Mouse (Mus musculus): ENCODE measurements around the gene Phf3.
"Not testable (repeated sequence)": the region's sequence is repeated elsewhere in the genome, so short reads cannot be mapped to it uniquely, and the experiment has no call there.

Phf3 gene

DNA sequence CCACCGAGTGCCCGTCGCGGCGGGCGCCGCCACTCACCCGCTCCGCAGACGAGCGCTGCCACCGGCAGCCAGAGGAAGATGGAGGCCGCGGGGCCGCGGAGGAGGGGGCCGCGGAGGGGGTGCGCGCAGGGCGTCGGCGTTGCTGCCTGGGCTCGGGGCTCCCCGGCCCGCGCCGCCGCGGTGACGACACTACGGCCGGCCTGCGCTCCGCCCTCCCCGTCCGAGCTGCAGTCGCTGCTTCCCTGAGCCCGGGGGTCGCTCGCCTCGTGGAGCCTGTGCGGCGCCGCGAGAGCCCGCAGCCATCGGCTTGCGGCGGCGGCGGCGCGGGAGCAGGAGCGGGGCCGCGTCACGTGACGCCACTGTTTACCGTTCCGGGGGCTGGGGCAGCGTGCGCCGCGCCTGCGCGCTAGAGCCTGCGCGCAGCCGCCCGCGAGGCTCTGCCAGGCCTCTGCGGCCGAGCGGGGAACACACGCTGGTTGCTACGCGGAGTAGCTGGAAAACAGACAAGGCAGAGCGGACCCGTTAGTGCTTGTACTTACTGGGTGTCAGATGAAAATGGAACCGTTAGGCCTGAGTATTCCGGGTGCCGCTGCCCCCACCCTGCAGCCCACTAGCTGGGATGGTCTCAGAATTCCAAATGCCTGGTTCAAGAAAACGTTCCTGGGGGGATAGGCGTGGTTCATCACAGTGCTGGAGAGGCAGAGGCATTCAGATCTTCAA lies at the start of gene Phf3:
Phf3 (minus strand) TSS at position 381 of the 720 bp plus-strand sequence.
- peak; percentile 91 for DNase-seq (ENCODE audit: low spot score)

DNA sequence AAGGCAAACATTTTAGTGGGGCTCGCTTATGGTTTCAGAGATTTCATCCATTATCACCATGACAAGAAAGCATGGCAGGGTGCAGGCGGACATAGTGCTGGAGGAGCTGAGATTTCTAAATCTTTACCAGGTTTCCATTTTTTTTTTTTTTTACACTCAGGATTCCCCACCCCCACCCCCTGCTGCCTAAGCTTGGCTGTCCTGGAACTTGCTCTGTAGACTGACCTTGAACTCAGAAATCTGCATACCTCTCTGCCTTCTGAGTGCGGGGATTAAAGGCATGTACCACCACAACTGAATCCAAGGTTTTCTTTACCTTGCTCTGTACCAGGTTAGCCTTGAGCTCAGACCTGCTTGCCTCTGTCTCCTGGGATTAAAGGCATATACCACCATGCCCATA lies 48.5 kb upstream of the Phf3 start:
- no peak for DNase-seq (ENCODE audit: low spot score)

DNA sequence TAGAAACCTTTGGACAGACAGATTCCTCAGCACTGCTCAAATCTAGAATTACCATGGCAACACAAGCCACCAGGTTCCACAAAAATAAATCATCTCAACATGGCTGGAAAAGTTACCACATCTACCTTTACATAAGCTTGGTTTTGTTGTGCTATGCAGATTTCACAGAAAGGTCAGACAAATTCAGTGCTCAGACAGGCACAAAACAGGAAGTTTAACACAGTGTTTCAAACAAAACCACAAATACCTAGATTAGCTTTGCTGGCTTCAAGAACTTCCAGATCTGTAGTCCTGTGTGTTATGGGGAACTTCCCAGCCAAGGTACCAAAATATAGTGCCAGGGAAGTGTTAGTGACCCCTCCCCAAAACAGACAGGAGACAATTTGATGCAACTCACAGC lies 47.5 kb upstream of the Phf3 start:
- DNase-seq (ENCODE audit: low spot score): no peak

DNA sequence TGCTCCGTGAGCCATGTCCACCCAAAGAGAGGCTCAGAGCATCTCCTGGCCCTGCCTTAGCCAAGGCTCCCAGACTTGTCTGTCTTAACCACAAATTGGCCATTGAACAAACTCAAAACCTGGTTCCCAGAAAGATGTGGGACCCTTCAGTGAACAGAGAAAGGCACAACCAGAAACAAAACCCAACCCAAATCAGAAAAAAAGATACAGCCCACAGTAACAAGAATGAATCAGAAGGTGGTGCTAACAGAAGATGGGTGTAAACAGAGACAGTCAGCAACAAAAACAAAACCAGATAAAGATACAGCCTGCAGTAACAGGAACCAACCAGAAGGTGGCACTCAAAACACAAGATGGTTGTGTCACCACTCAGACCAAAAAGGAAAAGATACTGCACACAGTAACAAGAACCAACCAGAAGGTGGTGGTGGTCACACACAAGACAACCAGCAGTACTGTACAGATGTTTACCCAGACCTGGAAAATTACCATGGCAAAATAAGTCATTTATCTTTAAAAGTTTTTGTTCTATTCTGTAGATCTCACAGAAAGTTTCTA lies 47.0 kb upstream of the Phf3 start:
- no peak for DNase-seq (ENCODE audit: low spot score)

DNA sequence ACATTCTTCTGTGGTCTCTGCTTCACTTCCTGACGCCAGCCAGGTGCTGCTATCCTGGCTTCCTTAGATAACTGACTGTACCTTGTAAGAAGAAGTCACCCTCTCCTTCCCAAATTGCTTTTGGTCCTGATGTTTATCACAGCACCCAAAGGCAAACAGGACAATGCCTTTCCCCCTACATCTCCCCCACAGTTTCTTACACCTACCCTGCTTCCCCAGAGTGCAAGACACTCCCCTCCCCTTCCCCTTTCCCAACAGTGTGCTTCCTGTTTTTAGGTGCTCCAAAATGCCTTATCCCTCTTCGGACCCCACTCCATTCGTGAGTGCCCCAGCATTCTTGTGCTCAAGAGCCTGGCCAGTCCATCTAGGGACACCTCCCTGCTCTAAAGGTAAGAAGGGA lies 36.5 kb upstream of the Phf3 start:
- DNase-seq (ENCODE audit: low spot score): no peak

DNA sequence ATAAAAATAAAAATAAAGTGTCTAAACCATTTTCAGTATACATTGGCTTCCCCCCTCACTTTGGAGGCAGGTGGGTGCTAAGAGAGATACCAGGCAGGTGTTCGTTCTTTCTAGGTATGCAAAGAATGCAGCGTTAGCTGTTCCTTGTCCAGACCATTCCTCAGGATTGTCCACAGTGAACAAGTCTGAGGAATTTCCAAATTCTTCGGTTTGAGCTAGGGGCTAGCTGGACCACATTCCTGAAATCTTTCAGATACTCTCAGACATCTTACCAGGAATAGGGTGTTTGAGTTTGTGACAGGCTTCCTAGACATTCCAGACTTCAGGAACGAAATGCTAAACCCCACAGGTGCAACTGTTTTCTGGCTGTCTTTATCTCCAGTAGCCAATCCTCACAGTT lies 35.1 kb upstream of the Phf3 start:
- DNase-seq (ENCODE audit: low spot score): no peak

DNA sequence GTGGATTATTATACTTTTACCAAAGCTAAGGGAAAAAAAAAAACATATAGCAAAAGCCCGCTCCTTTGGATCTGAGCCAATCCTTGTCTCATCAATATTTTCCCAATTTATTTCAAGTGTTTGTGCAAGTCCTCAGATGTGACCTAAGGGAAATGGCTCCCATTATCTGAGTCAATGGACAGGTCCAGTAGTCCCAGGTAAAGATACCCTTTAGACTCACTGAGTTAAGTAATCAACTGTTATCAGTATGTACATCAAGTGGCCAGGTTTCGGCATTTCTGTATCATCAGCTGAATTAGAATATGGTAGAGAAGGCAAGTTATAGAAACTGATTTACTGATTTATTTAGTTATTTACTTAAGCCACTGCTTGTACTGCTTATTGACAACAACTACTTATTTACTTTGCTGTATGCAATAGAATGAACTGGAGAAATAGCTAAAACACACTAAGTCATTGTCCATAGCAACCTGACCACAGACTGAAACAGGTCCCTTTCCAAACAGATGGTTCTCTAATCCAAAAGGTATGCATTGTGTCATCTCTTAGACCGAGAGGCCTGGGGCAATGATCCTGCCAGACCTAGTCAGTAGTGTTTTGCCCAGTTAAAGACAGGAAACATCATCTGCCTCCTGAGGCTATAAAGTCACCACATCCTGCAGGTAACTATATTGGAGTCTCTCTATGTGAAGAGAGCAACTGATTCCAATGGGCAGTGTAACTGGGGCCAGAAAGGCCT lies 29.9 kb upstream of the Phf3 start:
- no peak for DNase-seq (ENCODE audit: low spot score)

DNA sequence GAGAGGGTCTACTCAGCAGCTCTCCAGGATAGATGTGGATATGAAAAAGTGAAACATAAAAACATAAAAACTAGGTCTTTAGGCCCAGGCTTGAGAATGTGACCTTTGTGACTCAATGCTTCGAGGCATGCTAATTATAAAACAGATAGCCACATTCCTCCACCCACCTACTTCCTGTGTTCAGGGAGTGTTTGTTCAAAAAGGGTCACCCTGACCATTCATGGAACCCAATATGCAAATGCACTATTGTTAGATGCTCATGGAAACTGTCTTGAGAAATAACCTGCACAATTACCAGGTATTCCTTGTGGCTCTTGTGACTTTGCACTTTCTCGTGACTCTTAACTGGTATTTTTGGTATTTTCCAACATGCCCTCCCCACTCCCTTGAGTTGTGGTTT lies 25.0 kb upstream of the Phf3 start:
- DNase-seq (ENCODE audit: low spot score): no peak

DNA sequence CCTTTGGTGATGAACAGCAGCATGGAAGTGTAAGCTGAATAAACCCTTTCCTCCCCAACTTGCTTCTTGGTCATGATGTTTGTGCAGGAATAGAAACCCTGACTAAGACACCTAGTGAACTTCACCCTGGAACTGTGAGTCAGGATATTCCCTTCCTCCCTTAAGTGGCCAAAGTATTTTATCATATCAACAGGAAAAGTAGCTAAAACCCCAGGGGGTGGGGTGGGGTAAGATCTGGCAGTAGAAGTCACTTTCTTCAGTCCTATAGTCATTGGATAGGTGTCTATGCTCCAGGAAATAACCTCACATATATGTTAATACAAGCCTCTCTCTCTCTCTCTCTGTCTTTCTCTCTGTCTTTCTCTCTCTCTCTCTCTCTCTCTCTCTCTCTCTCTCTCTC lies 21.6 kb upstream of the Phf3 start:
- not testable (repeated sequence) for DNase-seq (ENCODE audit: low spot score)

DNA sequence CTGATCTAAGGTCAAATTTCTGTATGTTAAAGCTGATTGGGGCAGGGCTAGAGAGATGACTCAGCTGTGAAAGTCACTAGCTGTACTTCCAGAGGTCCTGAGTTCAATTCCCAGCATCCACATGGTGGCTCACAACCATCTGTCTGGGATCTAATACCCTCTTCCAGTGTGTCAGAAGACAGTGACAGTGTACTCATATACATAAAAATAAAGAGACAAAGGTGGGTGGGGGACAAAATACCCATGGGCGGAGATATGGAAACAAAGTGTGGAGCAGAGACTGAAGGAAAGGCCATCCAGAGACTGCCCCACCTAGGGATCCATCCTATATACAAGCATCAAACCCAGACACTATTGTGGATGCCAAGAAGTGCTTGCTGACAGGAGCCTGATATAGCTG lies 10.1 kb upstream of the Phf3 start:
- not testable (repeated sequence) for DNase-seq (ENCODE audit: low spot score)

DNA sequence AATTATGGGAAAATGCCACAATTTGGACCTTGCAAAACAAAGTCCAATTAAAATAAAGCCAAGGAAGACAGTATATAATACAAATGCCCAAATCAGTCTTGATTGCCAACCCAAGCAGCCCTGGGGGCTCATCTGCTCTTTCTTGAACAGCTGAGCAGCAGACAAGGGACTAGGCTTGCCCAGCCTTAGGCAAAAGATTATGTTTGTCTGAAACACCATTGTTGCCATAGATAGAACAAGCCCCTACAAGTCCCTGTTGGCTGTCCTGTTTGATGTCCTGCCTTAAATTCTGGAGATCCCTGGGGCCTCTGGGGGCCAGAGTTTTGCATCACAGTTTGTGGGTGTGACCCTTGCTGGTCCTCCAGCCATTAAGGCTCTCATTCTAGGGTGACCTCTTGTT lies 2.0 kb upstream of the Phf3 start:
- DNase-seq (ENCODE audit: low spot score): no peak

DNA sequence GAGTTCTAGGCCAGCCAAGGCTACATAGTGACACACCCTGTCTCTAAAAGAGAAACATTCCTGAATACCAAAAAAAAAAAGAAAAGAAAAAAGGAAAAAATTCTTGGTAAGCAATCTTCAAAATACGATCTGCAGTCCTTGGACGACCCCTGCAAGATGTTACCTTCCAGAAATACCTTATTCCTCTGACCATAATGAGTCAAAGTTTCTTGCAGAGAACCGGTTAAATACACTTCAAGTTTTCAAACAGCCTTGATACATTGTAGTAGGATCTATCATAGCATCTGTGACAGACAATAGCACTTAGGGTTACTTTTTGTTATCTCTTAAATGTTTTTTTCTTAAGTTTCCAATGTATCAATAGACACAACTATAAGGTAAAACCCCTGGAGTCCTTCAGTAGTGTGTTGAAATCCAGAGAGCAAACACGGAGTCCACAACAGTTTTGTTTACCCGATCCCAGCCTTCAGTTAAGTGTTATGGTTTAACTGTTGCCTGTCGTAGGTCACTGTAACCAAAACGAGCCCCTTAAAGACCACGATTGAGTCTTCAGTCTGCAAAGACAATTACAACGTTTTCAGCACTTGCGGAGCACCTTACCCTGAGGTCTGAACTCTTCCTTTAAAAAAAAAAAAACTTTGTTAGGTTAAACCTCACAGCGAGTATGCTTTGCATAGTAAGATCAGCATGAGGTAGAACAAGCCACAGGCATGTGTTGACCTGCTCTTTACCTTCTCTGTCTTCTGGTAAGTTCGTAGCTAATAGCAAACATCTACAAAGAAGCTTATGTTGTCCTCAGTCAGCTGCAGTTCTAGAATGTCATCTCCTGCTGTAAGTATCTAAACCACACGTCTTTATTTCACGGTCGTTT lies 775 bp upstream of the Phf3 start:
- DNase-seq (ENCODE audit: low spot score): no peak

DNA sequence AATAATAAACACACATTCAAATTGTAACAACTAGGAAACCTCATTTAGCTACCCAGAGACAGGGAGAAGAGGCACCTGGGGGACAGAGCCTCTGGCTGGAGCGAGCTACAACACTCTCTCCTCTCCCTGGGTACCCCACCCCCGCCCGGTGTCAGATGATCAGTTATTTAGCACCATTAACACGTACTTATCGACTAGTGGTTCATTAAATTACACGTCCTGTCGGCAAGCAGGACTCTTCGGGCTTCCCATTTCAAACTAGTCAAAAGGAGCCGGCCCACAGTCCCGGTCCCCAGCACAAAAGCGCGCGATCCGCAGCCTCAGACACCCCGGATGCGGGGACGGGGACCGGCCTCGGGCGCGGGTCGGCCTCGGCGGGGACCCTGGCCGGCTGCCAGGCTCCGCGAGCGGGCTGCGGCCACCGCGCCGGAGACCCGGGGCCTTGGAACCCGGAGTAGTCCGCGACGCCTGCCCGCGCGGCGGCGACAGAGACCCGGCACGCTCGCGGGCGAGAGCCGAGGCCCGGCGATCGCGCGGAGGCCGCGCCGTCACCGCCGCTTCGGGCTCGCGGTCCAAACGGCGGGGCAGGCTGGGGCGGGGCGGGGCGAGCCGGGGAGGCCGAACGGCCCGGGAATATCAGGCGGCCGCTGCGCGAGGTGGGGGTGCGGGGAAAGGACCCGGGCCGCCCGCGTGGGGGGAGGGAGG lies 733 bp downstream of the Phf3 start:
- peak; percentile 32 for DNase-seq (ENCODE audit: low spot score)

DNA sequence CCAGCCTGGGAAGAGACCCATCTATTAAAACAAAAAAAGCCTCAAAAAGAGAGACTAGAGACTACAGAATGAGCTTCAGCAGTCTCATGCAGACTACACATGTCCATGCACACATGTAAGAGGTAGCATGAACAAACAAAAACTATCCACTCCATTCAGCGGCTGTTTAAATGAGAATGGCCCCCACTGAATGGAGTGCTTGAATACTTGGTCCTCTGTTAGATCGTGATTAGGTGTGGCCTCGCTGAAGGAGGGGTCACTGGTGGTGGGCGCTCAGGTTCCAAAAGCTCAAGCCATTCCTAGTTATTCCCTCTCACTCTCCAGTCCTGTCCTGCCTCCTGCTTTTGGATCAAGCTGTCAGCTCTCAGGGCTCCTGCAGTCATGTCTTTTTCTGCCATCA lies 5.9 kb downstream of the Phf3 start:
- no peak for DNase-seq (ENCODE audit: low spot score)

DNA sequence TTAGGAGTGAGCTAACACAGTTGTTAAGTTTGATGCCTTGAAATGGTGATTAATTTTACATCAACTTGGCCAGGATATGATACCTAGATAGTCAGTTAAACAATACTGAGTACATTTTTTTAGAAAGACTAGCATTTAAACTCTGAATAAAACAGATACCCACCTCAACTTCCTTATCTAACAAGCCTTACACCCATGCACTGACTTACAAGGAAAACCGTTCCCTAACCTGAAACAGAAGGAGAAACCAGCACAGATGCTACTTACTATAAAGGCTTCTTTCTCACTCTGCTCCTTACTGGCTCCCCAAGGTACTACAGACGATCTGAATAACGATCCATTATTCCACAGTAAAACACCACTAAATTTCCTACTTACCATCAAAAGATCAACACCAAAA lies 21.2 kb downstream of the Phf3 start:
- DNase-seq (ENCODE audit: low spot score): no peak

DNA sequence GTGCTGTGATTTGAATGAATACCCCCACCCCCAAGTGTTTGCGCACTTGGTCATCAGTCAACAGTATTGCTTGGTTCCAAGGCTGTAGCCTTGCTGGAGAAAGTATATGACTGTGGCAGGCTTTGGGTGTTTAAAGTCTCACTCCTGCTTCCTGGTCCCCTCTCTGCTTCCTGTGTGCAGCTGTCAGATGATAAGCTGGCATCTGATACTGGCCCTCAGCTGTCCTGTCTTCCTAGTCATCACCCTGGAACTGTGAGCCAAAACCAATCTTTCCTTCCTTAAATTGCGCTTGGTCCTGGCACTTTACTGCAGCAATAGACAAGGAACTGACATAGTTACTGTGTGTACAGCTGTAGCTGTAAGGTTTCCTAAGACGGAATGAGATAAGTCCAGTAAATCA lies 21.8 kb downstream of the Phf3 start:
- no peak for DNase-seq (ENCODE audit: low spot score)

DNA sequence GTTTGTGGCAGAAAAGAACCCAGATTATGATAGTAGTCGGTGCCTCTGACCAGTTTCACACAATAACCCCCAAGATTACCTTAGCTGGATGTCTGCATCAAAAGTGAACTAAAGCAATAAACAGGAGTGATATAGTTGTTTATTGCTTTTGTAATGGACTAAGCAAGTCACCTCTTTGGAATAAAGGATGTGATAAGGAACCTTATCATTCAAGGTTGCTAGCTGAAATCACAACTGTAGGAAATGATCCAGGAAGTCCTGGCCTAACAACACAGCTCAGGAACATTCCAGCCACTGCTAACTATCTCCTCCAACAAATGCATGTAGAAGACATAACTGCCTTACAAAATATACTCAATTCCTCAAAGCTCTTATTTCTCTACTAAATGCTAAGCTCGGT lies 22.8 kb downstream of the Phf3 start:
- no peak for DNase-seq (ENCODE audit: low spot score)

DNA sequence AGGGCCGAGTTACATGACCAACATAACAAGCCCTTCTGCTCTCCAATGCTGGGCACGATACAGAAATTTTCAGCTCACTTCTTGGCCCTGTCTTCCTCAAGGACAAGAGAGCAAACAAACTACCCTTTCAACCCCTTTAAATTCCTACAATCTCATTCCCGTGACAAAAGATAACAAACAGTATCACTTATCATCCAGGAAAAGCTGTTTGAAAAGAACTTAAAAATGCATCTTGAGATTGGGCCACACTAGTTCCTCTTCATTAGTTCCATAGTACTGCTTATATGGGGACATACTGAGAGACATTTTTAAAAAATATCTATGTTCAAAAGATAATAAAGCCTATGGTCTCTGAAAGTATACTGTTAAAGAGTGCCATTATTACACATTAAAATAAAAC lies 23.8 kb downstream of the Phf3 start:
- DNase-seq (ENCODE audit: low spot score): no peak

DNA sequence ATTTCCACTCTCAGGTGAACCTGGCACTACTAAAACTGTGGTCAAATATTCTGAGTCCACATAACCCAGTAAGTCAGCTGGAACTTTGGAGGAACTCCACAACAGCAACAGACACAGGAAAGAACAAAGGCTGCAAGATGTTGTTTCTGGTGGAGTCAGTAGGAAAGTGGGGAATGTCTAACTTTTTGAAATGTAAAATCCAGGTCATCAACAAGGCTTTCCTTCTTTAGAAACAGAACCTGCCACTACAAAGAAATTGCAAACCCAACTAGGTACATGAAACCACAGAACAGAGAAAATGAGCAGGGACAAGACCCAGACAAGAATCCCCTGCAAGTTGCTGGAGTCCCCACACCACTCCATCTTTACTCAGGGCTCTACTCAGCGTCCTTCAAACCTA lies 26.0 kb downstream of the Phf3 start:
- DNase-seq (ENCODE audit: low spot score): no peak

DNA sequence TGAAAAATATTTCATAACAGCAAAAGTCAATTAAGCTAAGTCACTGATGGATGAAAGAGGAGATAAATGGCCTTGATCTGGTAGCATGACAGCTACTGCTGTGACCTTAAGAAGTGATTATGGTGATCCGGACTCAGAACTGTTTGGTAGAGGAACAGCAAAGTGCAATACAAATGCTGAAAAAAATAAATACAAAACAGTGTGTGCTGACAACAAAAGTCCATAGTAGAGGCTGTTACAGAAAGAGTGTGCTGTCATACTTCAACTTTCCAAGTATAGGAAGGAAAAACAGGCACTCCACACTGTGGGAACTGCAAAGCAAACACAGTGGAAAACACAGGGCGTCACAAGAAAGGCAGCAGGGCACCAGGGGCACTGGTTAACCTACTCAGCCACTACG lies 34.1 kb downstream of the Phf3 start:
- DNase-seq (ENCODE audit: low spot score): no peak

DNA sequence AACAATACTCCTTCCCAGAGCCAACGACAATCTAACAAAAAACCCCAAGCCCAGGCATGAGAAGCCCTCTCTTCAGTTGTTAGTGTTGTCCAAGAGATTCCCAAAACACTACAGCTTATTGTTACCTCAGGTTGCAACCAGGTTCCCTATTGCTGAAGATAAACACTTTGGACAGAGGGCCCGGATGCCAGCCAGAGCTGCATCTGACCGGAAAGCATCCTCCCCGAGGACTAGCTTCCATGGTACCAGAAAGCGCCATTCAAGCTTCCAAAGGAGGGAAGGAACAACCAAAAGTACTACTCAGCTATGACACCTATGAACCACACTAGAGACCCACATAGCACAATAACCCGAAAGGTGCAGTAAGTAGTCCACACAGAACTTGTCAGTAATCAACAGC lies 38.2 kb downstream of the Phf3 start:
- no peak for DNase-seq (ENCODE audit: low spot score)

DNA sequence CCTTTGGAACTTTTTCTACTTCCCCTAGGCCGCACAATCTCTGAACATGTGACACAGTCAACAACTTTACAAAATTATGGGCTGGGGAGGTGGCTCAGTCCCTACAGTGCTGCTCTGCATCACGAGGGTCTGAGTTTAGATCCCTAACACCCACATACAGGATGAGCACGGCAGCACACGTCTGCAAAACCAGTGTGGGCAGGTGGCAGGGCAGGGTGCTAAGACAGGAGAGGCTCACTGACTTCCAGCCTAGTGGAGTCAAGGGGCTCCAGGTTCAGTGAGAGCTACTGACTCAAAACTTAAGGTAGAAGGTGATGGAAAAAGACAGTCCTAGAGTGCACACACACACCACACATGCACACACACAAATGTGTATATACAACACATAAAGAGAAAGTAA lies 40.9 kb downstream of the Phf3 start:
- DNase-seq (ENCODE audit: low spot score): no peak
